Mouse (Mus musculus) CH12.LX (cell line): ENCODE data around the gene Cuedc1. TPM values are rescaled to one million over a fixed set of nuclear protein-coding genes. Genes with fewer than 3 reads are reported as not detected.

Experiments
- DNase-seq: peaks from one replicate; pipeline ENCODE4 v3.0.0-alpha.2; 2013; ENCODE audit errors: extremely low read depth
- H3K27ac ChIP-seq: 2 replicates; pipeline ENCODE4 v1.5.1; 2012; ENCODE audit warnings: low read depth, mild to moderate bottlenecking, control low read depth, moderate library complexity; ENCODE audit not compliant: insufficient read depth
- H3K27me3 ChIP-seq: replicated peaks from 2 replicates; pipeline ENCODE3; 2012; ENCODE audit warnings: inconsistent platforms
- H3K36me3 ChIP-seq, 2 experiments: replicated peaks in 1 of 2; 2 replicates each; pipeline versions ENCODE3 to v1.6.1; 2012; ENCODE audit warnings: inconsistent platforms in 1 of 2, low read length in 1 of 2, mild to moderate bottlenecking in 1 of 2, mixed read lengths in 1 of 2, moderate library complexity in 1 of 2; ENCODE audit not compliant: control insufficient read depth in 1 of 2, insufficient read depth in 1 of 2
- H3K4me1 ChIP-seq, 2 experiments: 2 replicates each; pipeline ENCODE4 v1.6.1; 2012; ENCODE audit warnings: inconsistent platforms in 1 of 2, moderate library complexity in 1 of 2; ENCODE audit not compliant: insufficient read depth in 2 of 2, control insufficient read depth in 1 of 2
- H3K4me2 ChIP-seq: 2 replicates; pipeline ENCODE4 v1.6.1; 2012; ENCODE audit warnings: low read depth, mild to moderate bottlenecking, control low read depth; ENCODE audit not compliant: poor library complexity, insufficient read depth, severe bottlenecking
- H3K4me3 ChIP-seq, 3 experiments: fragments of 150-350 bp in 1 of 3; sonication (generic) in 1 of 3; replicated peaks in 1 of 3; 2 replicates each; pipeline versions ENCODE3 to v1.5.1; 2011 to 2012; ENCODE audit warnings: low read depth in 2 of 3, low read length in 2 of 3, mild to moderate bottlenecking in 2 of 3, moderate library complexity in 2 of 3, control low read depth in 1 of 3, improper control_type of control experiment in 1 of 3, inconsistent platforms in 1 of 3, mixed read lengths in 1 of 3; ENCODE audit not compliant: poor library complexity in 1 of 3
- H3K79me2 ChIP-seq: replicated peaks from 2 replicates; pipeline ENCODE4 v1.6.1; 2012; ENCODE audit warnings: mild to moderate bottlenecking, moderate library complexity; ENCODE audit not compliant: control insufficient read depth, poor library complexity, insufficient read depth, severe bottlenecking; ENCODE audit errors: extremely low read depth
- H3K9ac ChIP-seq: 2 replicates; pipeline ENCODE4 v1.6.1; 2012; ENCODE audit warnings: low read depth, mild to moderate bottlenecking, control low read depth, moderate library complexity; ENCODE audit not compliant: insufficient read depth
- H3K9me3 ChIP-seq: replicated peaks from 2 replicates; pipeline ENCODE3; 2012; ENCODE audit warnings: low read length, inconsistent platforms, mixed read lengths
- CHD2 ChIP-seq: IDR thresholded peaks from 2 replicates; pipeline ENCODE4 v1.6.1; 2011; ENCODE audit warnings: low read length, improper control_type of control experiment
- CTCF ChIP-seq, 2 experiments: IDR thresholded peaks in 1 of 2; conservative IDR thresholded peaks in 1 of 2; 2 replicates each; pipeline ENCODE4 v1.5.1; 2011 to 2012; ENCODE audit warnings: low read depth in 2 of 2, low read length in 2 of 2, improper control_type of control experiment in 1 of 2, inconsistent platforms in 1 of 2, mild to moderate bottlenecking in 1 of 2, moderate library complexity in 1 of 2
- E2F4 ChIP-seq: IDR thresholded peaks from 2 replicates; pipeline ENCODE4 v1.6.1; 2011; ENCODE audit warnings: low read depth, low read length, improper control_type of control experiment; ENCODE audit not compliant: insufficient replicate concordance
- ETS1 ChIP-seq: conservative IDR thresholded peaks from 2 replicates; pipeline ENCODE4 v1.6.1; 2012; ENCODE audit warnings: low read depth, mild to moderate bottlenecking, inconsistent platforms, low read length, improper control_type of control experiment, moderate library complexity
- IRF4 ChIP-seq: IDR thresholded peaks from 2 replicates; pipeline ENCODE4 v1.6.1; 2014; ENCODE audit warnings: low read depth, mild to moderate bottlenecking, inconsistent platforms, low read length, improper control_type of control experiment
- JUND ChIP-seq: conservative IDR thresholded peaks from 2 replicates; pipeline ENCODE4 v1.6.1; 2011; ENCODE audit warnings: low read depth, low read length, improper control_type of control experiment
- MAFK ChIP-seq: IDR thresholded peaks from 2 replicates; pipeline ENCODE4 v1.6.1; 2011; ENCODE audit warnings: low read length, improper control_type of control experiment; ENCODE audit not compliant: insufficient replicate concordance
- MEF2A ChIP-seq: IDR thresholded peaks from 2 replicates; pipeline ENCODE4 v1.6.1; 2014; ENCODE audit warnings: low read depth, mild to moderate bottlenecking, inconsistent platforms, low read length, improper control_type of control experiment, borderline replicate concordance
- NRF1 ChIP-seq: IDR thresholded peaks from 2 replicates; pipeline ENCODE4 v1.6.1; 2014; ENCODE audit warnings: low read depth, mild to moderate bottlenecking, inconsistent platforms, low read length, improper control_type of control experiment, moderate library complexity
- SIN3A ChIP-seq: IDR thresholded peaks from 2 replicates; pipeline ENCODE4 v1.6.1; 2012; ENCODE audit warnings: low read length, improper control_type of control experiment, inconsistent platforms
- TBP ChIP-seq: conservative IDR thresholded peaks from 2 replicates; pipeline ENCODE4 v1.6.1; 2011; ENCODE audit warnings: low read depth, low read length, improper control_type of control experiment
- TCF12 ChIP-seq: IDR thresholded peaks from 2 replicates; pipeline ENCODE4 v1.6.1; 2014; ENCODE audit warnings: low read depth, mild to moderate bottlenecking, inconsistent platforms, low read length, improper control_type of control experiment
- USF1 ChIP-seq: IDR thresholded peaks from 2 replicates; pipeline ENCODE4 v1.6.1; 2014; ENCODE audit warnings: low read depth, mild to moderate bottlenecking, inconsistent platforms, low read length, improper control_type of control experiment
- ZMIZ1 ChIP-seq: IDR thresholded peaks from 2 replicates; pipeline ENCODE4 v1.6.1; 2012; ENCODE audit warnings: low read depth, mild to moderate bottlenecking, inconsistent platforms, low read length, improper control_type of control experiment
- ZNF384 ChIP-seq: IDR thresholded peaks from 2 replicates; pipeline ENCODE4 v1.6.1; 2012; ENCODE audit warnings: low read depth, low read length, improper control_type of control experiment, inconsistent platforms
- dilution Hi-C: fragments of 300-500 bp; cut with MboI; formaldehyde crosslinking; loops from 2 replicates; pipeline ENCODE4 v1.14.3; 2020; ENCODE audit warnings: low sequenced_read_pairs; ENCODE audit not compliant: extremely low pct_unique_long_range_greater_than_20kb, extremely low pct_ligation_motif_present
- in situ Hi-C: fragments of 300-500 bp; cut with MboI; formaldehyde crosslinking; loops from 3 replicates; pipeline ENCODE4 v1.14.3; 2019; ENCODE audit warnings: low sequenced_read_pairs, low pct_ligation_motif_present, low pct_unique_long_range_greater_than_20kb, mixed read lengths
- polyA plus RNA-seq: library from polyadenylated mRNA; unstranded; fragments of >175 nt; gene quantifications from 2 replicates; pipeline ENCODE4 v1.2.1, GENCODE M21; 2012; ENCODE audit warnings: low read depth; ENCODE audit not compliant: insufficient read length
- total RNA-seq, 2 experiments: library from RNA; depleted of rRNA; stranded (reverse); fragments of 300-350 nt in 1 of 2; fragments of >200 nt in 1 of 2; gene quantifications; 2 replicates each; pipeline ENCODE4 v1.2.3; 2012 to 2014

Gene Cuedc1
- total and polyA plus RNA-seq, 3 experiments = 0.20 to 0.51 (median 0.47) TPM

GRCm38 (mm10) chr11:88213757-88214156, 115.9 kb downstream of the Cuedc1 start:
- H3K9me3 ChIP-seq = no peaks in the 10 kb centered on the region
- no peak for TF ChIP-seq NRF1
- no peak for TF ChIP-seq CHD2
- no peak for TF ChIP-seq TBP
- no peak for TF ChIP-seq MAFK
- TF ChIP-seq ZMIZ1 = no peak
- no peak for TF ChIP-seq TCF12
- no peak for TF ChIP-seq ETS1
- TF ChIP-seq ZNF384 = no peak
- no peak for TF ChIP-seq MEF2A
- TF ChIP-seq CTCF (conservative IDR thresholded peaks at IDR 0.05 in 1 of 2, IDR thresholded peaks at IDR 0.05 in 1 of 2; ENCODE audit: low read depth in 2 of 2, low read length in 2 of 2) = no peak
- TF ChIP-seq E2F4 = no peak
- no peak for TF ChIP-seq SIN3A
- no peak overlapping the region for H3K4me3 ChIP-seq
- no peak for DNase-seq
- H3K79me2 ChIP-seq = no peaks in the 10 kb centered on the region; the same call in 1 of the 2 replicates
- no peak overlapping the region for H3K9ac ChIP-seq
- dilution Hi-C loops (no loop called here), in situ Hi-C loops (no loop called here)
- H3K36me3 ChIP-seq = peaks cover 29 to 39% of the 10 kb centered on the region in 2 experiments
- no peaks in the 10 kb centered on the region for H3K27me3 ChIP-seq
- H3K4me1 ChIP-seq = peaks cover 9% of the 10 kb centered on the region in 2 experiments; a peak in 2 of 4 replicates
- no peak overlapping the region for H3K27ac ChIP-seq
- H3K4me2 ChIP-seq = no peak overlapping the region

GRCm38 (mm10) chr11:88214881-88215831, 117.3 kb downstream of the Cuedc1 start:
- Histone ChIP-seq H3K9ac (no peak overlapping the region), H3K9me3 (no peaks in the 10 kb centered on the region), H3K4me2 (no peak overlapping the region), H3K4me1 (peaks cover 8 to 9% of the 10 kb centered on the region in 2 experiments; a peak in 2 of 4 replicates), H3K27me3 (no peaks in the 10 kb centered on the region), H3K36me3 (peaks cover 18 to 25% of the 10 kb centered on the region in 2 experiments), H3K4me3 (no peak overlapping the region), H3K27ac (no peak overlapping the region), H3K79me2 (no peaks in the 10 kb centered on the region)
- in situ Hi-C loops = no loop called here
- no peak for TF ChIP-seq USF1
- no peak for TF ChIP-seq IRF4
- TF ChIP-seq JUND = no peak
- DNase-seq = no peak
- dilution Hi-C loops = no loop called here
